Mouse (Mus musculus): Measurements from ENCODE around the gene Fank1.

GRCm38 (mm10) chr7:133824579-133824978, 47.9 kb downstream of the Fank1 start:
- TF ChIP-seq GATA1 (IDR thresholded peaks at IDR 0.05; ENCODE audit: borderline replicate concordance, low read length) (no peak), FLI1 (IDR thresholded peaks at IDR 0.05; ENCODE audit: low read length) (no peak)
